Mouse (Mus musculus) embryonic facial prominence, embryonic 12.5 days (tissue): ENCODE measurements at regions not wholly inside any gene's neighbourhood (a gene's known extent, or its start where the extent isn't known, plus 50 kb on each side); places are given as distances from the start of the nearest gene placed in this dataset.

Source experiments
- ATAC-seq: fragments of 200-750 bp; cut with Nextera tagmentation; 2 replicates; pipeline ENCODE4 v1.8.0; 2017; ENCODE audit not compliant: insufficient number of reproducible peaks, insufficient read depth, low FRiP score, low TSS enrichment
- H3K27ac ChIP-seq: fragments of 300-500 bp; sonication (generic); 2 replicates; pipeline ENCODE4 v1.5.1; 2016; ENCODE audit warnings: mild to moderate bottlenecking
- H3K27me3 ChIP-seq: fragments of 300-500 bp; sonication (generic); 2 replicates; pipeline ENCODE4 v1.6.1; 2016; ENCODE audit warnings: mild to moderate bottlenecking, moderate library complexity
- H3K36me3 ChIP-seq: fragments of 300-500 bp; sonication (generic); 2 replicates; pipeline ENCODE4 v1.6.1; 2016; ENCODE audit warnings: mild to moderate bottlenecking
- H3K4me1 ChIP-seq: fragments of 300-500 bp; sonication (generic); 2 replicates; pipeline ENCODE4 v1.6.1; 2016
- H3K4me2 ChIP-seq: fragments of 300-500 bp; sonication (generic); replicated peaks from 2 replicates; pipeline ENCODE4 v1.6.1; 2016; ENCODE audit warnings: mild to moderate bottlenecking, moderate library complexity
- H3K4me3 ChIP-seq: fragments of 300-500 bp; sonication (generic); 2 replicates; pipeline ENCODE4 v1.5.1; 2016; ENCODE audit warnings: mild to moderate bottlenecking
- H3K9ac ChIP-seq: fragments of 300-500 bp; sonication (generic); 2 replicates; pipeline ENCODE4 v1.6.1; 2016; ENCODE audit warnings: mild to moderate bottlenecking, moderate library complexity
- H3K9me3 ChIP-seq: fragments of 300-500 bp; sonication (generic); 2 replicates; pipeline ENCODE4 v1.6.1; 2016; ENCODE audit warnings: mild to moderate bottlenecking, moderate library complexity
- WGBS: fragments of 180-500 bp; shearing (Covaris S2); methylation state at CpG from one replicate; pipeline ENCODE4 v1.1.7; 2016; 5-methylcytosine and 5-hydroxymethylcytosine counted together

- ATAC-seq, result no peak
- 80% methylated on average over 15 of the region's 15 CpGs for WGBS
- H3K9ac ChIP-seq, result no peak overlapping the region
Observed at GRCm38 (mm10) chr4:33582986-33583720, 273.0 kb downstream of the Rngtt start.

DNA sequence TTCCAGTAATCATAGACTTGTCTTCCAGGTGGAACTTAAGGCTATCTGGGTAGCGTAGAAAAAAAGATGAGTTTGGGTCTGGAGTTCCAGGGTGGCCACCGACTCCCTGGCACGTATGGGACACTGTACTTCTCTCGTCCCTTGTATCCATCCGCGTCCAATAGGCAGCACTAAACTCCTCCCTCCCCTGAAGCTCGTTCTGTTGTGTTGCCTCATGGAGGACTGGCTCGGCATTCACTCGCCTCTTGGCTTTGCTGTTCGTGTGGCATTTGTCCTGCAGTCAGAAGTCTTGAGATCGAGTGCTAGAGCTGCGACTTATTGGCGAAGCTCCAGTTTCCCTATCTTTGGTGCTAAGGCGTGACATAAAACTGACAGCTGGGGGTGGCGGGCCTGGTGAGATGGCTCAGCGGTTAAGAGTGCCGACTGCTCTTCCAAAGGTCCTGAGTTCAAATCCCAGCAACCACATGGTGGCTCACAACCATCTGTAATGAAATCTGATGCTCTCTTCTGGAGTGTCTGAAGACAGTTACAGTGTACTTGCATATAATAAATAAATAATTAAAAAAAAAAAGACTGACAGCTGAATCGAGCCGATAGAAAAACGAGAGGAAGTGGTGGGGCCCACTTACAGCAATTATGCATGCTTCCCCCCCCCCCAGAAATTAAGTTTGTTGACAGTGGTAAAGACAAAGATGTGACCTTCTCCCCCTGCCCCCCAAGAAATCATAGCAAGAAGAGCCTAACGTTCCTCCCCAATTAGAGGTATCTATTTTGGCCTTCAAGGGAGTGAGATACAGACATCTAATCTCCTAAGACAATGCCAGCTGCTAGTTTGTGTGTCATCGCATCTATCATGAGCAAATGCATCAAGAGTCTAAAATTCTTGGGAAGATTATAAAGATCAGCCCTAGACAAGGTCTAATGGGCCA lies 274.1 kb downstream of the Rngtt start:
- H3K27me3 ChIP-seq, result no peaks in the 10 kb centered on the region
- ATAC-seq, result no peak
- H3K4me2 ChIP-seq, result no peak overlapping the region
- H3K4me1 ChIP-seq, result peaks cover 23% of the 10 kb centered on the region
- no peaks in the 10 kb centered on the region for H3K36me3 ChIP-seq
- H3K27ac ChIP-seq, result no peak overlapping the region
- no peak overlapping the region for H3K4me3 ChIP-seq
- 88% methylated on average over 22 of the region's 22 CpGs for WGBS
- no peaks in the 10 kb centered on the region for H3K9me3 ChIP-seq
- no peak overlapping the region for H3K9ac ChIP-seq

More at GRCm38 (mm10) chr4:33582986-33583720, 273.0 kb downstream of the Rngtt start:
- H3K36me3 ChIP-seq, result no peaks in the 10 kb centered on the region
- no peaks in the 10 kb centered on the region for H3K9me3 ChIP-seq
- no peak overlapping the region for H3K27ac ChIP-seq
- peaks cover 20% of the 10 kb centered on the region for H3K4me1 ChIP-seq
- no peak overlapping the region for H3K4me2 ChIP-seq
- H3K4me3 ChIP-seq, result no peak overlapping the region
- no peaks in the 10 kb centered on the region for H3K27me3 ChIP-seq

- Histone ChIP-seq H3K4me3 (no peak overlapping the region), H3K4me2 (no peak overlapping the region), H3K36me3 (no peaks in the 10 kb centered on the region), H3K9me3 (no peaks in the 10 kb centered on the region), H3K4me1 (peaks cover 24% of the 10 kb centered on the region), H3K27me3 (no peaks in the 10 kb centered on the region), H3K9ac (no peak overlapping the region), H3K27ac (no peak overlapping the region)
- 80% methylated on average over 6 of the region's 6 CpGs for WGBS
- ATAC-seq, result no peak
Observed at GRCm38 (mm10) chr4:33585821-33586220, 275.7 kb downstream of the Rngtt start.

GRCm38 (mm10) chr4:33586290-33586614 lies 276.1 kb downstream of the Rngtt start:
- Histone ChIP-seq H3K9ac (no peak overlapping the region), H3K4me1 (peaks cover 24% of the 10 kb centered on the region), H3K4me2 (peak overlapping the region; percentile 48), H3K9me3 (no peaks in the 10 kb centered on the region), H3K27me3 (no peaks in the 10 kb centered on the region), H3K27ac (peak overlapping the region; percentile 81), H3K4me3 (no peak overlapping the region), H3K36me3 (no peaks in the 10 kb centered on the region)
- WGBS, result 52% methylated on average over 4 of the region's 4 CpGs
- no peak for ATAC-seq

GRCm38 (mm10) chr4:33586615-33587451 lies 276.7 kb downstream of the Rngtt start:
- Histone ChIP-seq H3K4me1 (peaks cover 24% of the 10 kb centered on the region), H3K9me3 (no peaks in the 10 kb centered on the region), H3K27ac (peak overlapping the region; percentile 81), H3K4me3 (peak overlapping the region; percentile 25), H3K4me2 (peak overlapping the region; percentile 48), H3K9ac (peak overlapping the region; percentile 15; the same call in 1 of the 2 replicates), H3K27me3 (no peaks in the 10 kb centered on the region), H3K36me3 (no peaks in the 10 kb centered on the region)
- ATAC-seq, result peak; percentile 85
- 7% methylated on average over 15 of the region's 15 CpGs for WGBS

DNA sequence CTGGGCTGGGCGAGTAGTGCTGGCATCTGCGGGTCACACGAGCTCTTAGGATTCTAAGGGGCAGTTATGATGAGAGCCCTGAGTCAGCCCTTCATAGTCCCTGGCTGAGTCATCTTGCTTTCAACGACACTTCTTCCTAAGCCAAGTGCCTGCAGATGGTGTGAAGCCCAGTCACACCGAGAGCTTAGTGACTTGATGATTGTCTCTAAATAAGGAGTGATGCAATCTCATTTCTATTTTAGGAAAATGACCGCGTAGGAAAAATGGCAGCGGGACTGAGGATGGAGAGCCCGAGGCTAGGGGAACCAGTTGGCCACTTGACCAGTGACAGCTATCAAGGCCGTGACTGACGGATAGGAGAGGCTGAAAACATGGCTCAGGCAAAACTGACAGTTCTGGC lies 277.6 kb downstream of the Rngtt start:
- Histone ChIP-seq H3K4me1 (peaks cover 24% of the 10 kb centered on the region), H3K27ac (no peak overlapping the region), H3K36me3 (no peaks in the 10 kb centered on the region), H3K4me2 (no peak overlapping the region), H3K4me3 (no peak overlapping the region), H3K9ac (no peak overlapping the region), H3K9me3 (0 out of 2 replicates have a peak, but pooled peaks cover 3% of the 10 kb centered on the region), H3K27me3 (no peaks in the 10 kb centered on the region)
- no peak for ATAC-seq
- WGBS, result 61% methylated on average over 11 of the region's 11 CpGs

DNA sequence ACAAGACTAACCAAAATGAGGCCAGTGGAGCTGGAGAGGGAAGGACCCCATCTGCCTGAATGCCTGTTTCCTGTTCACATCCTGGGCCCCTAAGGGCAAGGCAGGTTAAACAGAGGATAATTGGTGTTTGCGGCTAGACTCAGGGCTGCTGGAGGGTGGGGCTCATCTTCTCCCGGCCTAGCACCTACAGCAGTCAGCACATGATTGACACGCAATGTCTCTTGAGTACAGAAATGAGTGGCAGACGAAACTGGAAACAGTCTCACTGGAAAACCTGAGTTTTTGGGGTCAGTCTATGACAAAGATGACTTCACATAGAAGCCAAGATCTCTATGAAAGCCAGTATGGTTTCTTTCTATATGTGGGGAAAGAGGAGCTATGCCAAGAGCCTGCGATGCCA lies 278.0 kb downstream of the Rngtt start:
- H3K9ac ChIP-seq, result no peak overlapping the region
- H3K9me3 ChIP-seq, result 0 out of 2 replicates have a peak, but pooled peaks cover 3% of the 10 kb centered on the region
- WGBS, result 62% methylated on average over 5 of the region's 5 CpGs
- no peaks in the 10 kb centered on the region for H3K27me3 ChIP-seq
- H3K4me3 ChIP-seq, result no peak overlapping the region
- no peak for ATAC-seq
- no peak overlapping the region for H3K27ac ChIP-seq
- H3K36me3 ChIP-seq, result no peaks in the 10 kb centered on the region
- peaks cover 24% of the 10 kb centered on the region for H3K4me1 ChIP-seq
- no peak overlapping the region for H3K4me2 ChIP-seq

DNA sequence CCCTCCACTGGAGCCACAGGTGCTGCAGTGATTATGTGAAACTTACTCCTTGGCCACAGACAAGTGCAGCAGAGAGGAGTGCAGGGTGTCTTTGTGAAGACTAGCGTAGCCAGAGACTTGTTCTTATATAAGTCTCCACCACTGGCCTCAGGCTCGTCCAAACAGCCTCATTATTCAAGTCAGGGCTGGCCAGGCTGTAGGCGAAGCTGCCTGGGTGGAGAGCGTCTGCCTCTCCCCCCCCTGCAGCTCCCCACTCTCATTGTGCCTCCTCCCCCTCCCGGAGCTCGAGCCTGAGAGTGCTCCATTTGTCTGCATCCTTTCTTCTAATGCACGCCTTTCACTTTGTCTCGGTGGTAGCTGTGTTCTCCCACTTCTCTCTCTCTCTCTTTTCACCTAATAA lies 279.1 kb downstream of the Rngtt start:
- H3K4me3 ChIP-seq, result no peak overlapping the region
- H3K4me2 ChIP-seq, result no peak overlapping the region; the same call in 1 of the 2 replicates
- no peak for ATAC-seq
- 5% methylated on average over 8 of the region's 8 CpGs for WGBS
- H3K27ac ChIP-seq, result no peak overlapping the region
- 0 out of 2 replicates have a peak, but pooled peaks cover 3% of the 10 kb centered on the region for H3K9me3 ChIP-seq
- H3K27me3 ChIP-seq, result no peaks in the 10 kb centered on the region
- no peak overlapping the region for H3K9ac ChIP-seq
- H3K4me1 ChIP-seq, result peaks cover 24% of the 10 kb centered on the region
- no peaks in the 10 kb centered on the region for H3K36me3 ChIP-seq

- no peak overlapping the region for H3K9ac ChIP-seq
- no peak overlapping the region for H3K27ac ChIP-seq
- H3K4me3 ChIP-seq, result no peak overlapping the region
- 0 out of 2 replicates have a peak, but pooled peaks cover 3% of the 10 kb centered on the region for H3K9me3 ChIP-seq
- ATAC-seq, result no peak
- no peak overlapping the region for H3K4me2 ChIP-seq
- no peaks in the 10 kb centered on the region for H3K36me3 ChIP-seq
- 47% methylated on average over 11 of the region's 11 CpGs for WGBS
- H3K4me1 ChIP-seq, result no peaks in the 10 kb centered on the region
- no peaks in the 10 kb centered on the region for H3K27me3 ChIP-seq
Observed at GRCm38 (mm10) chr4:33594997-33595657, 285.0 kb downstream of the Rngtt start.

GRCm38 (mm10) chr4:33595763-33596162 lies 285.7 kb downstream of the Rngtt start:
- no peak for ATAC-seq
- Histone ChIP-seq H3K27ac (no peak overlapping the region), H3K9me3 (0 out of 2 replicates have a peak, but pooled peaks cover 3% of the 10 kb centered on the region), H3K4me2 (no peak overlapping the region), H3K27me3 (no peaks in the 10 kb centered on the region), H3K4me3 (no peak overlapping the region), H3K9ac (no peak overlapping the region), H3K4me1 (no peaks in the 10 kb centered on the region), H3K36me3 (no peaks in the 10 kb centered on the region)
- WGBS, result 74% methylated on average over 9 of the region's 9 CpGs

DNA sequence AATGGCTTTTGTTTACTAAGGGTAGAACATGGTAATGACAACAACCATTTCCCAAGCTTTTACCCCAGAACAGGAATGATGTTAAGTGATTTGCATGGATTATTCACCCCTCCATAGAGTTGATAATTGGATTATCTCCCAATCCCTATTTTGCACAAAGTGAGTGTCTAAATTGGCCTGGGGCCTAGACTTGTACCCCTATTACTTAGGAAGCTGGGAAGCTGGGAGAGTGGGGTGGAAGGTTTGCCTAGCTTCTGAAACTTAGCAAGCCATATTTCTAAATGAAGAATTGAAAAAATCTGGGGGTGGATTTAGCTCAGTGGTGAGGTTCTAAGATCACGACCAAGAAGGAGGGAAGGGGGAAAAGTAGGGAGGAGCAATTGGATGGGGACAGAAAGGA lies 289.9 kb downstream of the Rngtt start:
- no peaks in the 10 kb centered on the region for H3K9me3 ChIP-seq
- H3K9ac ChIP-seq, result no peak overlapping the region
- H3K4me1 ChIP-seq, result 0 out of 2 replicates have a peak, but pooled peaks cover 3% of the 10 kb centered on the region
- no peak overlapping the region for H3K4me2 ChIP-seq
- no peak for ATAC-seq
- H3K27ac ChIP-seq, result no peak overlapping the region
- H3K27me3 ChIP-seq, result no peaks in the 10 kb centered on the region
- WGBS, result 75% methylated on average over 1 of the region's 1 CpGs
- H3K36me3 ChIP-seq, result no peaks in the 10 kb centered on the region
- no peak overlapping the region for H3K4me3 ChIP-seq
